Mouse (Mus musculus) neural tube, embryonic 11.5 days (tissue): Measurements from ENCODE around the gene Cntfr. TPM values are rescaled to one million over a fixed set of nuclear protein-coding genes. Genes with fewer than 3 reads are reported as not detected.

ENCODE experiments used
- ATAC-seq: fragments of 200-750 bp; cut with Nextera tagmentation; 2 replicates; pipeline ENCODE4 v1.8.0; 2017; ENCODE audit warnings: moderate number of reproducible peaks, mild to moderate bottlenecking, moderate TSS enrichment, moderate library complexity; ENCODE audit not compliant: insufficient read depth, low FRiP score, low TSS enrichment
- DNase-seq: peaks from one replicate; pipeline ENCODE4 v3.0.0-alpha.2; 2015; ENCODE audit warnings: low spot score
- H3K27ac ChIP-seq: fragments of 300-500 bp; sonication (generic); 2 replicates; pipeline ENCODE4 v1.5.1; 2014; ENCODE audit warnings: low read depth, mild to moderate bottlenecking, low read length
- H3K27me3 ChIP-seq: fragments of 300-500 bp; sonication (generic); 2 replicates; pipeline ENCODE4 v1.6.1; 2014; ENCODE audit warnings: mild to moderate bottlenecking, low read length, mixed read lengths; ENCODE audit not compliant: control insufficient read depth, insufficient read depth
- H3K36me3 ChIP-seq: fragments of 300-500 bp; sonication (generic); 2 replicates; pipeline ENCODE4 v1.6.1; 2014; ENCODE audit warnings: mild to moderate bottlenecking, low read length, moderate library complexity, mixed read lengths; ENCODE audit not compliant: control insufficient read depth, insufficient read depth
- H3K4me1 ChIP-seq: fragments of 300-500 bp; sonication (generic); 2 replicates; pipeline ENCODE4 v1.6.1; 2014; ENCODE audit warnings: low read length, mixed read lengths; ENCODE audit not compliant: control insufficient read depth, insufficient read depth
- H3K4me2 ChIP-seq: fragments of 300-500 bp; sonication (generic); 2 replicates; pipeline ENCODE4 v1.6.1; 2014; ENCODE audit warnings: low read depth, mild to moderate bottlenecking, moderate library complexity
- H3K4me3 ChIP-seq: fragments of 300-500 bp; sonication (generic); 2 replicates; pipeline ENCODE4 v1.5.1; 2014; ENCODE audit warnings: low read depth, low read length
- H3K9ac ChIP-seq: fragments of 300-500 bp; sonication (generic); 2 replicates; pipeline ENCODE4 v1.6.1; 2014; ENCODE audit warnings: mild to moderate bottlenecking, low read length
- H3K9me3 ChIP-seq: fragments of 300-500 bp; sonication (generic); 2 replicates; pipeline ENCODE4 v1.6.1; 2016; ENCODE audit warnings: low read length; ENCODE audit not compliant: control insufficient read depth
- WGBS: fragments of 180-500 bp; shearing (Covaris S2); extraction: QIAGEN DNeasy Blood & Tissue Kit; methylation state at CpG from one replicate; pipeline ENCODE4 v1.1.7; 2014; 5-methylcytosine and 5-hydroxymethylcytosine counted together
- polyA plus RNA-seq: library from polyadenylated mRNA; unstranded; fragments of >200 nt; fragmentation: Nextera tagmentation; extraction: Ambion mirVana; gene quantifications from 2 replicates; pipeline ENCODE4 v1.2.1, GENCODE M21; 2014

The Cntfr gene
- polyA plus RNA-seq, 1 experiment from 2014 or later: 44.2 TPM

DNA sequence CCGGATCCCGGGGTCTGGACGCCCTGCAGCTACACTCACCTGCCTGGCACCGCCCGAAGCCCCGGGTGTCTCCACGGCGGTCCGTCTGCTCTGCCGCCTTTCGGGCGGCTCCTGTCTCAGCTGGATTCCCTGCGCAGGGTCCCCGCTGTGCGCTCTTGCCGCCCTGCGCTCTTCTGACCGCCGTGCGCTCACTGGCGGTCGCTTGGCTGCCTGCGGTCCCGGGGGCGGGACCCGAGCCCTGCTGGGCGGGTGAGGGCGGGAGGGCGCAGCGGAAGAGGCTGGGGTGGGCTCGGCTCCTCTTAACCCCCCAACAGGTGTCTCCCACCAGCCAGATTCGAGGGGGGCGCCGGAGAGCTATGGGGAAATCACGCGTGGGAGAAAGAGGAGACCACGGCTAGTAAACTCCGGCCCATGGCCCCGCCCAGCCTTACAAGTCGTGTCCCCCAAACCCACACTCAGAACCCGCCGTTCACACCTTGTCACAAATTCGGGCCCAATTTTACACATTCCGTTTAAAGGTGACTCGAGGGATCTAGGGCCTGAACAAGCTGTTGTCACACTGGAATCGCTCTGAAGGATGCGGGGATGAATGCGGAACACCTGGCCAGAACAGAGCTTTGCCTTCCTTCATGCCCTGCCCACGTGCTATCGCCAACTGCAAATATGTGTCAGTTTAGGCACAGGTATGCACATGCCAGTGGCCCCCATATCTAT lies 34.3 kb upstream of the Cntfr start, which contains the start of gene Arid3c:
TSS of gene Arid3c (minus strand) at position 91 of the 714 bp plus-strand sequence.
- Histone ChIP-seq H3K4me1 (peaks cover 6% of the 10 kb centered on the region; the same call in 1 of the 2 replicates), H3K36me3 (no peaks in the 10 kb centered on the region), H3K27me3 (peaks cover 59% of the 10 kb centered on the region), H3K9ac (no peak within 1 kb of the TSS), H3K4me3 (peak within 1 kb of the TSS; percentile 28), H3K9me3 (no peaks in the 10 kb centered on the region), H3K4me2 (peak within 1 kb of the TSS; percentile 47), H3K27ac (no peak within 1 kb of the TSS)
- DNase-seq: peak; percentile 66
- no peak for ATAC-seq
- 2% methylated on average over 49 of the region's 50 CpGs for WGBS

DNA sequence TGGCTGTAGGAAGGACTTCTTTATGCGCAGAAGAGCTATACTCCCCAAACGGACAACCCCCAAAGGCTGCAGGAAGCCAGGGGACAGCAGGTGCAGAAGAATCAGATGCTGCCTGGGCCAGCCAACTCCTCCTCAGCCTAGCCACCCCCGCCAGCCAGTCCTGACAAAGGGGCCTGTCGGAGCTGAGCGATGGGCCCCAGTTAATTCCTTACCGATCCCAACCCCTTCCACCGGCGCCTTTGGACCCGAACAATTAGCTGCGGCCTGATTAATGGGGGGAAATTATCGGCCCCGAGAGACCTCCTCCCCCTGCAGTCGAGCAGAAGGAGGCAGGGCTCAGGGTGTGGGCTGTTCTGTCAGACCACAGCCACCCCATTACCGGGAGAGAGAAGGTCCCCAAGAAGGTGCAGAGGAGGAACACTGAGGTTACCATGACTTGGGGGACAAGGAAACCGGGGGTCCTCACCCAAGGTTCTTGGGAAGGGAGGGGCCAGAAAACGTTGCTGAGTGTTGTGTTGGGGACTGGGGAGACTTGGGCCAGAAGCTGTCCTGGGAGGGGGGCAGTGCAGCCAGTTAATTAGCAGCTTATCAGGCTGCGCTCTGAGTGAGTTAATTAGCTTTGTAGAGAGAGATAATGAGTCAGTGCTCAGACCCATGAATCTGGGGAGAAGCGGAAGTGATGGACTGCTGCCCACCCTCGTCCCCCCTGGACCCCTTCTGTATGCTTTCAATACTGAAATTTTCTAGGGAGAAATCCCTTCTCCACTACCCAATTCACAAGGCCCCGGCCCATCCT lies 30.1 kb upstream of the Cntfr start:
- ATAC-seq (peak; percentile 69; the same call in 1 of the 2 replicates), DNase-seq (peak; percentile 78)
- Histone ChIP-seq H3K27ac (no peak overlapping the region), H3K4me2 (peak overlapping the region; percentile 22), H3K4me1 (peaks cover 13% of the 10 kb centered on the region; the same call in 1 of the 2 replicates), H3K9ac (peak overlapping the region; percentile 29), H3K9me3 (no peaks in the 10 kb centered on the region), H3K4me3 (no peak overlapping the region), H3K36me3 (no peaks in the 10 kb centered on the region), H3K27me3 (peaks cover 65% of the 10 kb centered on the region)
- WGBS: 12% methylated on average over 20 of the region's 20 CpGs

DNA sequence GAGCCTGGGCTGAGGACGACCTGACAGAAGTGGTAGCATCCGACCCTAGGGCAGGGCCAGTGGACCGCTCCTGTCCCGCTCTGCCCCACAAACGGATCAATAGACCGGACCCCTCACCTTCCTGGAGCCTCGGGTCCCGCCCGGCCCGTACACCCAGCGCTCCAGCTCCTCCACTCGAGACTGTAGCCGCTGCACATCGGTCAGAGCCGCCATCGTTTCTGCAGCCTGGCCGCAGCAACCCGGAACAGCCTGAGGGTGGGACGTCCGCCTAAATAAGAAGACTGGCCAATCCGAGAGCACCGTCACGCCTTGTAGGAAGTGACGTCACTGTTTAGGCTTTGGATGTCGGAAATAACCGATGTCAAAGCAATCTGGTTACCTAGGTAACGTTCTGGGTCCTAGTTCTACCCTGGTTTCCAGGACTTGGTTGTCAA lies 26.0 kb upstream of the Cntfr start, which contains the start of gene Dctn3:
TSS of gene Dctn3 (minus strand) at position 253 of the 434 bp plus-strand sequence.
- Histone ChIP-seq H3K4me2 (peak within 1 kb of the TSS; percentile 80), H3K4me3 (peak within 1 kb of the TSS; percentile 71), H3K4me1 (peaks cover 8% of the 10 kb centered on the region; the same call in 1 of the 2 replicates), H3K27ac (no peak within 1 kb of the TSS), H3K9ac (peak within 1 kb of the TSS; percentile 72), H3K9me3 (no peaks in the 10 kb centered on the region), H3K27me3 (peaks cover 30% of the 10 kb centered on the region), H3K36me3 (peaks cover 3% of the 10 kb centered on the region; the same call in 1 of the 2 replicates)
- DNase-seq: peak; percentile 89
- 0% methylated on average over 27 of the region's 27 CpGs for WGBS
- peak; percentile 90 for ATAC-seq

DNA sequence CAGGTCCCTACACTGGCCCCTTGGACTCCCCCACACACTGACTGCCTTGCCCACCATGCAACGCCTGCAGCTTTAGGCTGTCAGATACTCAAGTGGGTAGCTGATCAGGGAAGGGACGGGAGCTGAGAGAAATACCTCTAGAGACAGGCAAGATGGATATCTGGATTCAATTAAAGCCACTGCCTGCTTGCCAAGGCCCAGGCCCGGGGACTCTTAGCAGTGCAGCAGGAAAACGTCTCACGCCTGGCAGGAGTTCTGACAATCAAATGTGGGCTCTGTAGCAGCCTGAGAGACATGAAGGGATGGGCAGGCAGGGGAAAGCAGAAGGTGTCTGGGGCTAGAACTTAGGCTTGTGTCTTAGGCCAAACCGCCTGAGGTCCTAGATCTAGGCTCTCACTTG lies 19.9 kb upstream of the Cntfr start:
- no peak for ATAC-seq
- Histone ChIP-seq H3K27ac (no peak overlapping the region), H3K4me1 (peaks cover 13% of the 10 kb centered on the region), H3K4me3 (no peak overlapping the region), H3K4me2 (no peak overlapping the region), H3K36me3 (peaks cover 5% of the 10 kb centered on the region; the same call in 1 of the 2 replicates), H3K9me3 (no peaks in the 10 kb centered on the region), H3K9ac (no peak overlapping the region), H3K27me3 (no peaks in the 10 kb centered on the region)
- no peak for DNase-seq
- WGBS: 68% methylated on average over 6 of the region's 6 CpGs

DNA sequence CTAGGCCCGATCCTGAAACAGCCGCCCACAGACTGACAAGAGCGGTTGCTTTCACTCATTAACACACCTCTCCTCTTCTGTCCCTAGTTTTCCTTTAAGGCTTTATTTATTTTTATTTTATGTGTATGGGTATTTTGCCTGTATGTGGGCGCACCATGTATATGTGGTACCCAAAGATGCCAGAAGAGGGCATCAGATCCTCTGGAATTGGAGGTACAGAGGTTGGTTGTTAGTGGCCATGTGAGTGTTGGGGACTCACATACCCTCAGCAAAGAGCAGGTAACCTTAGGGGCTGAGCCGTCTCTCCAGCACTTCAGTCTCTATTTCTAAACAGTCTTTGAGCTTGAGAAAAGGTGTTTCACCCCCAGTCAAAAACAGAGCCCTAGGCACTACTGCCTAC lies 18.7 kb upstream of the Cntfr start:
- ATAC-seq (no peak), DNase-seq (no peak)
- Histone ChIP-seq H3K9ac (no peak overlapping the region), H3K4me1 (peaks cover 15% of the 10 kb centered on the region), H3K27ac (no peak overlapping the region), H3K36me3 (peaks cover 9% of the 10 kb centered on the region; the same call in 1 of the 2 replicates), H3K4me2 (no peak overlapping the region), H3K9me3 (no peaks in the 10 kb centered on the region), H3K4me3 (no peak overlapping the region), H3K27me3 (no peaks in the 10 kb centered on the region)
- WGBS: 83% methylated on average over 5 of the region's 5 CpGs

DNA sequence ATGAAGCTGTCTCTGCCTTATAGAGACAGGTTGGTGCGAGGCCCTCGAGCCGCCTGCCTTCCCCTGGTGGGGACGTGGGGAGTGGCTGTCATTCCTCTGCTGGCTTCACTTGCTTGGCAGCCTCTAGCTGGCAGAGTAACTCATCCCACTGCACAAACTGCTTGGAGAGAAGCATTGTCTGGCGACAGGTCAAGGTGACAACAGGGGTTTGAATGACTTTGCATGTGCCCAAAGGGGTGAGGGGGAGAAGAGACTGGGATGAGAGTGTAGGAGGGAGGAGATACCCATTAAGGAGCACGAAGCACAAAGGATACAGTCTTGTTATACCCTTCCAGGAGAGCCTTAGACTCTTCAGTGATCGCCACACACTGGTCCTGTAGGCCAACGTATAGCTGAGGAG lies 18.2 kb upstream of the Cntfr start:
- no peaks in the 10 kb centered on the region for H3K27me3 ChIP-seq
- ATAC-seq: no peak
- no peak overlapping the region for H3K9ac ChIP-seq
- no peaks in the 10 kb centered on the region for H3K9me3 ChIP-seq
- no peak for DNase-seq
- no peak overlapping the region for H3K27ac ChIP-seq
- no peak overlapping the region for H3K4me2 ChIP-seq
- H3K36me3 ChIP-seq: peaks cover 9% of the 10 kb centered on the region; the same call in 1 of the 2 replicates
- peaks cover 15% of the 10 kb centered on the region for H3K4me1 ChIP-seq
- H3K4me3 ChIP-seq: no peak overlapping the region
- 81% methylated on average over 8 of the region's 8 CpGs for WGBS

DNA sequence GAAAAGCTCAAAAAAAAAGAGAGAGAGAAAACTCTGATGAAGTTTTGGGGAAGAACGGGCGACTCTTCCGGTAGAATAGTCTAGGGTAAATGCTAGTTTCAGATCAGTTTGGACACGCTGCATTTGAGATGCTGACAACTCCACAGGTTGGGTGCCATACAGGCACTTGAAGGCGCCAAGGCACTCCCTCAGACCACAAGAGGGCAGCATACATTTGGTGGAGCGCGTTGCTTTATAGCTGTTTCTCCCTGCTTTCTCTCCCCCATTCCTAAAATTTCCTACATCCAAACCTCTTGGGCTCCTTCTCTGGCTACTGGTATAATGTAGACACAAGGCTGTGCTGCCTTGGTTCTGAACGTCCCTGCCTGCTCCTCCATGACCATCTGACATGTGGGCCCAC lies 17.4 kb upstream of the Cntfr start:
- peaks cover 6% of the 10 kb centered on the region; the same call in 1 of the 2 replicates for H3K36me3 ChIP-seq
- peak; percentile 55 for DNase-seq
- H3K4me3 ChIP-seq: peak overlapping the region; percentile 73; the same call in 1 of the 2 replicates
- no peaks in the 10 kb centered on the region for H3K27me3 ChIP-seq
- H3K9ac ChIP-seq: no peak overlapping the region
- no peak overlapping the region for H3K27ac ChIP-seq
- H3K4me1 ChIP-seq: peaks cover 15% of the 10 kb centered on the region
- no peak for ATAC-seq
- H3K9me3 ChIP-seq: no peaks in the 10 kb centered on the region
- WGBS: 21% methylated on average over 8 of the region's 8 CpGs
- H3K4me2 ChIP-seq: peak overlapping the region; percentile 72; the same call in 1 of the 2 replicates

DNA sequence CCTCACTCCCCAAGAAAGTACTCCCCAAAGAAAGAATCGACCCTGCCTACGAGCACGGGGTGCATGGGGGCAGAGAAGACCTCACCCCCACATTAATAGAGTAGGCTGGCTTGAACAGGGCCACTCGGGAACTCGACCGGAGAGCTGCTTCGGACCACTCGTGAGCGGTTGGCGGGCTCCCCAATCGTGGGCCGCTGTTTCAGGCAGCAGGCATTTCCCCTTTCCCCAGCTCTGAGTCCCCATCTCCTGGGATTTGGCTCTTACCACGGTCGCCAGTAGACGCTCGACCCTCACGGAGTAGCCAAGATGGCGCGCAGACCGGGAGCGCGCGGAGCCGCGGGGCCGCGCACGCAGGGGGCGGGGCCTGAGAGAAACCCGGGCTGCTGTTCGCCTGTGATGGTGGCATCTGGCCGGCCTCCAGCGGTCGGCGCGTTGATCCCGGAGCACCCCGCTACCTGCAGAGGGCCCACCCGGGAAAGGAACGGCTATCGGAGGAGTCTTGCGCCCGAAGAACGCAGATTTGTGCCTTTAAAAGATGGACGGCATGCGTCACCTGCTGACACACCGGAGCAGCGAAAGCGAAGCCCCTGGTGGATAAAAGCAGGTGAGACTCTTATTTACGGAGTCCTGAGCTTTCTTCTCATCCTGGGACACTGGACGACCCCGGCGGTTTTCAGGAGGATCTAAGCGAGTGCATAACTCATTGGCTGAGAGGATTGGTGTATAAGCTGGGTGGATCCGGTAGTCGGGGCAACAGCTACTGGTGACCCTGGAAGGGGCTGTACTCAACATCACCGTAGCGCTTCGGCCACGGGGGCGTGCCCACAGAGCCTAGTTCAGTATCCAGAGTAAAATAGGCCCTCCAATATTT lies 16.5 kb upstream of the Cntfr start, which contains the start of gene Rpp25l:
TSS of gene Rpp25l (minus strand) at position 338 of the 871 bp plus-strand sequence.
- no peaks in the 10 kb centered on the region for H3K9me3 ChIP-seq
- ATAC-seq: peak; percentile 62
- peak within 1 kb of the TSS; percentile 82 for H3K9ac ChIP-seq
- no peak within 1 kb of the TSS for H3K27ac ChIP-seq
- peak within 1 kb of the TSS; percentile 72 for H3K4me2 ChIP-seq
- DNase-seq: peak; percentile 92
- H3K4me1 ChIP-seq: peaks cover 15% of the 10 kb centered on the region
- H3K27me3 ChIP-seq: no peaks in the 10 kb centered on the region
- under 1% methylated on average over 58 of the region's 61 CpGs for WGBS
- H3K4me3 ChIP-seq: peak within 1 kb of the TSS; percentile 73
- H3K36me3 ChIP-seq: peaks cover 6% of the 10 kb centered on the region; the same call in 1 of the 2 replicates
